Mouse (Mus musculus) retina, postnatal 7 days (tissue): Measurements from ENCODE around the gene Olfr1410.
A peak's percentile ranks its signal among the peaks of the same experiment; 100 is the strongest.

Experiments
- DNase-seq: peaks from one replicate; pipeline ENCODE4 v3.0.0-alpha.2; 2012; ENCODE audit warnings: low read depth, low spot score

Gene Olfr1410

GRCm38 (mm10) chr1:92640393-92640792 lies 34.8 kb downstream of the Olfr1410 start:
- DNase-seq: no peak

GRCm38 (mm10) chr1:92641514-92642272 lies 36.1 kb downstream of the Olfr1410 start, which contains the start of gene Cops9:
Gene Cops9, minus strand, starts transcription at chr1:92641985.
- peak; percentile 91 for DNase-seq

- no peak for DNase-seq
Observed at GRCm38 (mm10) chr1:92643691-92644090, 38.1 kb downstream of the Olfr1410 start.

- DNase-seq: no peak
Observed at GRCm38 (mm10) chr1:92644916-92645315, 39.3 kb downstream of the Olfr1410 start.

GRCm38 (mm10) chr1:92646111-92646510 lies 40.5 kb downstream of the Olfr1410 start:
- no peak for DNase-seq

GRCm38 (mm10) chr1:92646601-92647000 lies 41.0 kb downstream of the Olfr1410 start:
- DNase-seq: no peak

- DNase-seq: no peak
Observed at GRCm38 (mm10) chr1:92647026-92647425, 41.4 kb downstream of the Olfr1410 start.

- peak; percentile 71 for DNase-seq
Observed at GRCm38 (mm10) chr1:92647752-92648151, 42.2 kb downstream of the Olfr1410 start.

- DNase-seq: peak; percentile 14
Observed at GRCm38 (mm10) chr1:92648197-92648596, 42.6 kb downstream of the Olfr1410 start.

- DNase-seq: peak; percentile 54
Observed at GRCm38 (mm10) chr1:92648673-92649072, 43.1 kb downstream of the Olfr1410 start, which contains the start of gene Otos. Gene Otos, minus strand, starts transcription at chr1:92648841.

GRCm38 (mm10) chr1:92651467-92651866 lies 45.9 kb downstream of the Olfr1410 start:
- no peak for DNase-seq

- no peak for DNase-seq
Observed at GRCm38 (mm10) chr1:92653179-92653578, 47.6 kb downstream of the Olfr1410 start.

GRCm38 (mm10) chr1:92654676-92655075 lies 49.1 kb downstream of the Olfr1410 start:
- DNase-seq: no peak

GRCm38 (mm10) chr1:92657025-92657820 lies 51.6 kb downstream of the Olfr1410 start:
- DNase-seq: no peak

- no peak for DNase-seq
Observed at GRCm38 (mm10) chr1:92659392-92659791, 53.8 kb downstream of the Olfr1410 start.
